ENCODE assay signal across 19 mouse cellular contexts in genomic region chr16:32677040-32677700, GRCm38 (mm10). TPM values are rescaled to one million over a fixed set of nuclear protein-coding genes. Genes with fewer than 3 reads are reported as not detected.
DNase-seq lines count a peak whose midpoint lies in the region; ATAC-seq and TF ChIP-seq lines count a peak whose summit lies in the region.
"Had no signal": no experiment of that assay in that cellular context is flagged by ENCODE, and none has a peak within 500 bp of the region (broad histone marks: within the 10 kb centered on the region; RNA-seq: fewer than 3 reads in every experiment).

No protein-coding gene starts in this region.

- no peaks in the 10 kb centered on the region for H3K27me3 ChIP-seq in intestine, embryonic 15.5 days (replicated peaks)
- H3K27me3 ChIP-seq in intestine, postnatal 0 days (replicated peaks; ENCODE audit: control insufficient read depth, insufficient read depth, low read length): no peaks in the 10 kb centered on the region
- H3K27me3 ChIP-seq in liver, postnatal 0 days (ENCODE audit: insufficient read depth, low read length): no peaks in the 10 kb centered on the region
- H3K27me3 ChIP-seq: neural tube, embryonic 13.5 days had no signal

- H3K9me3 ChIP-seq in intestine, embryonic 15.5 days: no peaks in the 10 kb centered on the region
- H3K9me3 ChIP-seq in intestine, postnatal 0 days (ENCODE audit: control insufficient read depth): no peaks in the 10 kb centered on the region
- no peaks in the 10 kb centered on the region for H3K9me3 ChIP-seq in liver, postnatal 0 days (ENCODE audit: low read length)
- H3K9me3 ChIP-seq: heart, embryonic 10.5 days; hindbrain, embryonic 10.5 days; neural tube, embryonic 13.5 days had no signal

- no peak for TF ChIP-seq EP300 in liver, postnatal 0 days (IDR thresholded peaks at IDR 0.05; ENCODE audit: low read depth)

- H3K4me2 ChIP-seq in intestine, embryonic 15.5 days (replicated peaks): no peak overlapping the region
- no peak overlapping the region for H3K4me2 ChIP-seq in intestine, postnatal 0 days (replicated peaks; ENCODE audit: low read depth)
- H3K4me2 ChIP-seq in liver, postnatal 0 days (ENCODE audit: low read depth, low read length): no peak overlapping the region
- H3K4me2 ChIP-seq: neural tube, embryonic 13.5 days had no signal

- no peak for ATAC-seq in intestine, embryonic 15.5 days
- no peak for ATAC-seq in intestine, postnatal 0 days
- no peak for ATAC-seq in liver, postnatal 0 days

- peak overlapping the region; percentile 41; the same call in 1 of the 2 replicates for H3K27ac ChIP-seq in intestine, embryonic 15.5 days
- no peak overlapping the region for H3K27ac ChIP-seq in intestine, postnatal 0 days (ENCODE audit: low read depth, low read length)
- no peak overlapping the region for H3K27ac ChIP-seq in liver, postnatal 0 days (ENCODE audit: low read depth)
- H3K27ac ChIP-seq: heart, embryonic 10.5 days; liver, embryonic 14.5 days; neural tube, embryonic 13.5 days had no signal

- DNase-seq in cerebellum, adult 9-11 months: peak; percentile 11
- DNase-seq in cerebellum, adult 9-10 months: no peak
- DNase-seq in 3T3-L1 (ENCODE audit: low read depth, low spot score): peak; percentile 79
- DNase-seq in liver, postnatal 0 days: peak; percentile 11
- DNase-seq in layer of hippocampus, adult 18-20 months (ENCODE audit: low spot score in 2 of 2): no peak
- no peak for DNase-seq in layer of hippocampus, adult 9-11 months
- DNase-seq: cerebellum, adult 11-12 months; gastrocnemius, postnatal 10 days; kidney, postnatal 14 days; thymus, postnatal 4 days had no signal

- peaks cover 29% of the 10 kb centered on the region for H3K4me1 ChIP-seq in intestine, embryonic 15.5 days (replicated peaks)
- peaks cover 3% of the 10 kb centered on the region; the same call in 1 of the 2 replicates for H3K4me1 ChIP-seq in intestine, postnatal 0 days (replicated peaks; ENCODE audit: control insufficient read depth, insufficient read depth, low read length)
- H3K4me1 ChIP-seq in liver, postnatal 0 days (ENCODE audit: insufficient read depth): peaks cover 10% of the 10 kb centered on the region
- H3K4me1 ChIP-seq: neural tube, embryonic 13.5 days had no signal

- 79% methylated on average over 10 of the region's 10 CpGs for WGBS in intestine, embryonic 15.5 days
- 74% methylated on average over 10 of the region's 10 CpGs for WGBS in intestine, postnatal 0 days
- WGBS in liver, postnatal 0 days (ENCODE audit: insufficient replicate concordance): 67% methylated on average over 6 of the region's 10 CpGs

- no peak overlapping the region for H3K9ac ChIP-seq in intestine, embryonic 15.5 days
- H3K9ac ChIP-seq in intestine, postnatal 0 days (ENCODE audit: low read depth, low read length): no peak overlapping the region
- no peak overlapping the region for H3K9ac ChIP-seq in liver, postnatal 0 days (replicated peaks)
- H3K9ac ChIP-seq: liver, embryonic 14.5 days; neural tube, embryonic 13.5 days had no signal

- H3K4me3 ChIP-seq in intestine, embryonic 15.5 days (replicated peaks): no peak overlapping the region
- no peak overlapping the region for H3K4me3 ChIP-seq in intestine, postnatal 0 days (ENCODE audit: low read depth, low read length)
- no peak overlapping the region for H3K4me3 ChIP-seq in liver, postnatal 0 days (ENCODE audit: low read depth, low read length)
- H3K4me3 ChIP-seq: heart, embryonic 10.5 days; hindbrain, embryonic 10.5 days; neural tube, embryonic 13.5 days had no signal

- no peak for TF ChIP-seq CTCF in intestine, postnatal 0 days (IDR thresholded peaks at IDR 0.05; ENCODE audit: low read depth)
- TF ChIP-seq CTCF in liver, postnatal 0 days (IDR thresholded peaks at IDR 0.05; ENCODE audit: low read depth): no peak

- peaks cover 31% of the 10 kb centered on the region for H3K36me3 ChIP-seq in intestine, embryonic 15.5 days
- peaks cover 51% of the 10 kb centered on the region for H3K36me3 ChIP-seq in intestine, postnatal 0 days (ENCODE audit: control insufficient read depth, insufficient read depth)
- peaks cover 44% of the 10 kb centered on the region for H3K36me3 ChIP-seq in liver, postnatal 0 days (replicated peaks; ENCODE audit: insufficient read depth, low read length)

RNA-seq across cellular contexts. Expression of gene Tnk2, which starts 33.5 kb away (rescaled TPM):
- polyA plus RNA-seq in intestine, embryonic 15.5 days (2015; fragmentation: Nextera tagmentation; extraction: Ambion mirVana): 9.2 and 10.1 TPM in 2 replicates
- 8.0 and 9.6 TPM in 2 replicates for polyA plus RNA-seq in intestine, postnatal 0 days (2015; fragmentation: Nextera tagmentation; extraction: Ambion mirVana)
- polyA plus RNA-seq in liver, postnatal 0 days (2015; fragmentation: Nextera tagmentation; extraction: Ambion mirVana): 2.9 and 3.5 TPM in 2 replicates
- total RNA-seq in layer of hippocampus, adult 18-20 months (2021): 100 to 1,000 TPM; 227 to 233 TPM

RNA-seq across cellular contexts. Expression of gene Muc4, which starts 58.5 kb away (rescaled TPM):
- 1.7 and 2.5 TPM in 2 replicates for polyA plus RNA-seq in intestine, embryonic 15.5 days (2015; fragmentation: Nextera tagmentation; extraction: Ambion mirVana)
- polyA plus RNA-seq in intestine, postnatal 0 days (2015; fragmentation: Nextera tagmentation; extraction: Ambion mirVana): 0.95 and 1.0 TPM in 2 replicates
- polyA plus RNA-seq in liver, postnatal 0 days (2015; fragmentation: Nextera tagmentation; extraction: Ambion mirVana): 0.49 and 0.64 TPM in 2 replicates
- not detected for total RNA-seq in layer of hippocampus, adult 18-20 months (2021)
- total RNA-seq: adrenal gland, adult 18-20 months; layer of hippocampus, postnatal 14 days; left cerebral cortex, postnatal 36 days had no signal
- polyA plus RNA-seq: neural tube, embryonic 13.5 days had no signal

Comparison
In these comparisons a context has a peak if more than half of its experiments do, and no peak if none do; other contexts are left out.
1. DNase-seq: peak in cerebellum, adult 9-11 months (single experiment), 3T3-L1 (single experiment) and liver, postnatal 0 days (single experiment); none in cerebellum, adult 9-10 months (single experiment), layer of hippocampus, adult 18-20 months (0 of 2) and layer of hippocampus, adult 9-11 months (single experiment).